Comparison of ENCODE assay signal across 8 mouse cellular contexts in genomic region chr4:142098303-142098702, GRCm38 (mm10). TPM values are rescaled to one million over a fixed set of nuclear protein-coding genes. Genes with fewer than 3 reads are reported as not detected.
DNase-seq lines count a peak whose midpoint lies in the region; ATAC-seq and TF ChIP-seq lines count a peak whose summit lies in the region.

No protein-coding gene starts in this region.

- peak; percentile 87 for TF ChIP-seq CTCF in cerebellum, adult 2 months (IDR thresholded peaks at IDR 0.05; ENCODE audit: borderline replicate concordance, insufficient read depth, low read depth, low read length)
- peak; percentile 93 for TF ChIP-seq CTCF in layer of hippocampus, adult 2 months (conservative IDR thresholded peaks at IDR 0.05)

- no peak for TF ChIP-seq POLR2A in cerebellum, adult 2 months (IDR thresholded peaks at IDR 0.05; ENCODE audit: borderline replicate concordance, insufficient read depth, low read length)

- no peak overlapping the region for H3K4me2 ChIP-seq in forebrain, embryonic 16.5 days (ENCODE audit: low read length)

- intact Hi-C loops in heart, postnatal 10 days (cut with DNase I) = loop anchor here (1.0 kb wide), 1 partner anchor 93 kb away; no protein-coding TSS in a partner anchor

- peak; percentile 51 for DNase-seq in NIH3T3 (ENCODE audit: low read depth)
- DNase-seq in cerebellum, adult 2 months = peak; percentile 73 to 86
- DNase-seq in heart, postnatal 10 days = peak; percentile 89 to 91
- peak; percentile 48 to 86 for DNase-seq in layer of hippocampus, adult 2 months (ENCODE audit: low spot score in 2 of 2)
- DNase-seq in lung, adult 18-20 months = peak; percentile 86 to 90
- DNase-seq in ovary, postnatal 10 days (ENCODE audit: low spot score) = peak; percentile 52
- DNase-seq in thymus, postnatal 14 days = peak; percentile 51

- WGBS in cerebellum, adult 2 months = 10% methylated on average over 8 of the region's 8 CpGs
- WGBS in forebrain, embryonic 16.5 days = 22% methylated on average over 8 of the region's 8 CpGs

- no peaks in the 10 kb centered on the region for H3K36me3 ChIP-seq in forebrain, embryonic 16.5 days (ENCODE audit: control insufficient read depth, insufficient read depth)

- no peak overlapping the region for H3K27ac ChIP-seq in cerebellum, adult 2 months (ENCODE audit: insufficient read depth, low read length)
- H3K27ac ChIP-seq in forebrain, embryonic 16.5 days (ENCODE audit: low read length) = no peak overlapping the region
- no peak overlapping the region for H3K27ac ChIP-seq in layer of hippocampus, adult 2 months

- no peak overlapping the region for H3K9ac ChIP-seq in forebrain, embryonic 16.5 days (replicated peaks; ENCODE audit: low read depth, low read length)

- no peak overlapping the region for H3K4me3 ChIP-seq in cerebellum, adult 2 months (replicated peaks; ENCODE audit: insufficient read depth, low read depth, low read length)
- no peak overlapping the region for H3K4me3 ChIP-seq in forebrain, embryonic 16.5 days (replicated peaks; ENCODE audit: low read length)
- no peak overlapping the region for H3K4me3 ChIP-seq in layer of hippocampus, adult 2 months

- H3K4me1 ChIP-seq in cerebellum, adult 2 months (ENCODE audit: control insufficient read depth, insufficient read depth, low read length) = peaks cover 7% of the 10 kb centered on the region
- H3K4me1 ChIP-seq in forebrain, embryonic 16.5 days (replicated peaks; ENCODE audit: control insufficient read depth, insufficient read depth, low read length) = peaks cover 7% of the 10 kb centered on the region

- no peaks in the 10 kb centered on the region for H3K9me3 ChIP-seq in forebrain, embryonic 16.5 days (ENCODE audit: control insufficient read depth, low read length)

- peak; percentile 54; the same call in 1 of the 2 replicates for ATAC-seq in forebrain, embryonic 16.5 days

- H3K27me3 ChIP-seq in cerebellum, adult 2 months (ENCODE audit: control insufficient read depth, insufficient read depth, low read length) = no peaks in the 10 kb centered on the region
- H3K27me3 ChIP-seq in forebrain, embryonic 16.5 days (replicated peaks; ENCODE audit: control insufficient read depth, insufficient read depth, low read length) = no peaks in the 10 kb centered on the region

RNA-seq across cellular contexts. Expression of gene Tmem51, which starts 14.2 kb away (rescaled TPM):
- 26.2 and 26.3 TPM in 2 replicates for polyA plus RNA-seq in cerebellum, adult 2 months (2012; rRNA removed)
- 6.5 and 8.6 TPM in 2 replicates for polyA plus RNA-seq in forebrain, embryonic 16.5 days (2015; fragmentation: Nextera tagmentation; extraction: Ambion mirVana)
- total RNA-seq in heart, postnatal 10 days (2021) = 10 to 100 TPM; 23.2 to 26.9 TPM
- 1 to 10 TPM; 3.9 to 4.5 TPM for total RNA-seq in layer of hippocampus, adult 2 months (2021)

Comparison
In these comparisons a context has a peak if more than half of its experiments do, and no peak if none do; other contexts are left out.
1. RNA of gene Tmem51, which starts 14.2 kb away (total RNA-seq): 23.2 to 26.9 TPM in heart, postnatal 10 days; 3.9 to 4.5 TPM in layer of hippocampus, adult 2 months; every median in the first group is over 4 times any median in the second.
2. Peak in every context shown above with its lines, with median percentiles within 50 percentile points of each other: DNase-seq.